Mouse (Mus musculus) neural tube, embryonic 12.5 days (tissue): ENCODE results near the gene Olfr193. TPM values are rescaled to one million over a fixed set of nuclear protein-coding genes. Genes with fewer than 3 reads are reported as not detected.
"Not testable (repeated sequence)": the region's sequence is repeated elsewhere in the genome, so short reads cannot be mapped to it uniquely, and the experiment has no call there.

Source experiments
- ATAC-seq: fragments of 200-750 bp; cut with Nextera tagmentation; 2 replicates; pipeline ENCODE4 v1.8.0; 2017; ENCODE audit warnings: low read depth, mild to moderate bottlenecking, moderate TSS enrichment, moderate library complexity; ENCODE audit not compliant: low FRiP score
- H3K27ac ChIP-seq: fragments of 300-500 bp; sonication (generic); 2 replicates; pipeline ENCODE4 v1.5.1; 2016
- H3K27me3 ChIP-seq: fragments of 300-500 bp; sonication (generic); replicated peaks from 2 replicates; pipeline ENCODE4 v1.6.1; 2016; ENCODE audit warnings: mild to moderate bottlenecking
- H3K36me3 ChIP-seq: fragments of 300-500 bp; sonication (generic); 2 replicates; pipeline ENCODE4 v1.6.1; 2016; ENCODE audit warnings: mild to moderate bottlenecking
- H3K4me1 ChIP-seq: fragments of 300-500 bp; sonication (generic); 2 replicates; pipeline ENCODE4 v1.6.1; 2016
- H3K4me2 ChIP-seq: fragments of 300-500 bp; sonication (generic); replicated peaks from 2 replicates; pipeline ENCODE4 v1.6.1; 2016; ENCODE audit warnings: mild to moderate bottlenecking
- H3K4me3 ChIP-seq: fragments of 300-500 bp; sonication (generic); 2 replicates; pipeline ENCODE4 v1.5.1; 2016
- H3K9ac ChIP-seq: fragments of 300-500 bp; sonication (generic); 2 replicates; pipeline ENCODE4 v1.6.1; 2016; ENCODE audit warnings: mild to moderate bottlenecking
- H3K9me3 ChIP-seq: fragments of 300-500 bp; sonication (generic); 2 replicates; pipeline ENCODE4 v1.6.1; 2016; ENCODE audit warnings: mild to moderate bottlenecking
- WGBS: fragments of 180-500 bp; shearing (Covaris S2); methylation state at CpG from one replicate; pipeline ENCODE4 v1.1.7; 2016; 5-methylcytosine and 5-hydroxymethylcytosine counted together
- polyA plus RNA-seq: library from polyadenylated mRNA; unstranded; fragments of >200 nt; fragmentation: Nextera tagmentation; extraction: Ambion mirVana; gene quantifications from 2 replicates; pipeline ENCODE4 v1.2.1, GENCODE M21; 2016

The Olfr193 gene
- polyA plus RNA-seq, 1 experiment from 2014 or later = not detected

DNA sequence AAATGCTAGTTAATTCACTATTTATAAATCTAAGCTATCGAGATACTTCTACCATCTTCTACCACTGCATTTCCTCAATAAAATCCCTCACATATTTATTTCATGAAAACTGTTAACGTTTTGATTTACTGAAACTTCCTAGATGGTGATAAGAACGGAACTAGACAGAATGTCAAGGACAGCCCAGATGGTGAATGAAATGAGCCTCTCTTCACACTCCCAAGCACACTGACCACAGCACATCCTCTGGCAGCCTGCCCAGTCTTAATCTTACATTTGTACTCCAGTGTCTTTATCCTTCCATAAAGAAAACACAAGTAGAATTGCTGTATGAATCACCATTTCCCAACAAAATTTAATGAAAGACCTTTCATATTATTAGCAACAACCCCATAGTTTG lies 49.3 kb downstream of the Olfr193 start:
- H3K4me2 ChIP-seq, H3K36me3 ChIP-seq, H3K27ac ChIP-seq, H3K4me1 ChIP-seq, H3K9ac ChIP-seq, H3K4me3 ChIP-seq, H3K9me3 ChIP-seq, ATAC-seq, H3K27me3 ChIP-seq: not testable (repeated sequence)
- WGBS = 79% methylated on average over 3 of the region's 3 CpGs

Other genes starting within 250 kb of the Olfr193 start
- gene Olfr177, start 237.1 kb downstream of the Olfr193 start, polyA plus RNA-seq = not detected in 2 replicates
- not detected in 2 replicates for gene Olfr178, start 219.8 kb downstream of the Olfr193 start, polyA plus RNA-seq
- not detected in 2 replicates for gene Olfr181, start 183.1 kb downstream of the Olfr193 start, polyA plus RNA-seq
- not detected in 2 replicates for gene Olfr180, start 182.5 kb downstream of the Olfr193 start, polyA plus RNA-seq
- not detected in 2 replicates for gene Olfr183, start 116.5 kb downstream of the Olfr193 start, polyA plus RNA-seq
- gene Olfr186, start 81.6 kb downstream of the Olfr193 start, polyA plus RNA-seq = not detected in 2 replicates
- not detected in 2 replicates for gene Olfr187, start 72.1 kb downstream of the Olfr193 start, polyA plus RNA-seq
- not detected in 2 replicates for gene Olfr190, start 33.9 kb downstream of the Olfr193 start, polyA plus RNA-seq
- gene Olfr191, start 22.1 kb downstream of the Olfr193 start, polyA plus RNA-seq = not detected in 2 replicates
- not detected in 2 replicates for gene Olfr194, start 9.2 kb upstream of the Olfr193 start, polyA plus RNA-seq
- not detected in 2 replicates for gene Olfr195, start 35.2 kb upstream of the Olfr193 start, polyA plus RNA-seq
- gene Olfr196, start 58.6 kb upstream of the Olfr193 start, polyA plus RNA-seq = not detected in 2 replicates
- not detected in 2 replicates for gene Olfr198, start 91.7 kb upstream of the Olfr193 start, polyA plus RNA-seq
- gene Olfr199, start 107.9 kb upstream of the Olfr193 start, polyA plus RNA-seq = not detected in 2 replicates
- gene Olfr201, start 160.8 kb upstream of the Olfr193 start, polyA plus RNA-seq = not detected in 2 replicates
- not detected in 2 replicates for gene Olfr202, start 174.9 kb upstream of the Olfr193 start, polyA plus RNA-seq
- gene Olfr203, start 187.0 kb upstream of the Olfr193 start, polyA plus RNA-seq = not detected in 2 replicates
- gene Olfr204, start 206.4 kb upstream of the Olfr193 start, polyA plus RNA-seq = not detected in 2 replicates
- gene Olfr205, start 219.3 kb upstream of the Olfr193 start, polyA plus RNA-seq = not detected in 2 replicates
- not detected in 2 replicates for gene Olfr206, start 237.4 kb upstream of the Olfr193 start, polyA plus RNA-seq